Mouse (Mus musculus): ENCODE results near the gene Olfr1079.
"Not testable (repeated sequence)": the region's sequence is repeated elsewhere in the genome, so short reads cannot be mapped to it uniquely, and the experiment has no call there.

The Olfr1079 gene

DNA sequence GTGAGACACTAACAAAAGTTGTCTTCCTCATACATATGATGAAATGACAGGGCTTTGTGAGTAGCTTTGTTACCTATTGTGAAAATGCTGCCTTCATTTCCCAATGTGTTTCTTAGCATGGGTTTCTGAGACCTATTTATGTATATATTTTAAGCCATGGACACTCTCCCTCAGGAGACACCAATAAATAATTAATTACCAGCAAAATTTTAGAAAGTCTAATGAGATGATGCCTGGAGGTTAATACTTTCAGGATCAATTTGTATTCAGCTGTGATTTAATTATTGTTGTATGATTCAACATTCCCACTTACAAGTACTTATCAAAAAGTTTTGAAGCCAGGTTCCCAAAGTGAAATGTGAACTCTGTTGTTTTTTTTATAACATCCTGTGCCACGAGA, at the start of gene Olfr1079:
Olfr1079 (minus strand) TSS at position 101 of the 400 bp plus-strand sequence.
- no peak for DNase-seq (ENCODE audit: low spot score)

DNA sequence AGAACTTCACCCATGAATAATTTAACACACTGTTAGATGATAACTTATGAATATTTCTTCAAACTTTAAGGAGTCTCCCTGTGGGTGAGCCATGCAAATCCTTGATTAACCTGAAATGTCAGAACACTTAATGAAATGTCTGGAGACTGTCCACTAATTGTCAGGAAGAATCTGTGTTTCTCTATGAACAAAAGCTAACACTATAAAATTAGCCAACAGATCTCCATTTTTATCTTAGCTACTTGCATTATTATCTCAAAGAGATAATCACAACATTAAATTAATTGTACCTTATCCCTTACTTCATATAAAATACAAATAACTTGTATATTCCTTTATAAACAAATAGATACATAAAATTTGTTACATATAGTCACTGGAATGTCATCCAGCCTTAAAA, 15.9 kb upstream of the Olfr1079 start, which contains the start of gene Olfr1080:
Olfr1080 (minus strand) TSS at position 101 of the 400 bp plus-strand sequence.
- not testable (repeated sequence) for DNase-seq (ENCODE audit: low spot score)

DNA sequence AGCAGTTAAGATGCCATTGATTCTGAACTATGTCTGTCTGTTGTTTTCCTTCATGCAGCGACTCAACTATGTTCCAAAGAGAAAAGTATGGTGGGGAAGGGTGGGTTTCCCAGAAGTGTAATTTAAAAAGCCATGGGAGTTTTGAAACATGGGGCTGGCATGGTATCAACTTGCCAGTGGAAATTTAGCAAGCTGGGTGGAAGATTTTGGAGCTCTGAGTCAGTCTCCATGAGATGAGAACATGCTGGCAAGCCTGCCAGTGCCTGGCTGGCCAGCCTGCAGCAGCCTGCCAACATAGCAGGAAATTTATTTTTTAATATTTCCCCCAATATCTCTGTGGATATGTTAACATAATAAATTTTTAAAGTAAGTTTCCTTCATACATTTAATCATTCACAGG, 11.3 kb downstream of the Olfr1079 start:
- DNase-seq (ENCODE audit: low spot score): no peak

DNA sequence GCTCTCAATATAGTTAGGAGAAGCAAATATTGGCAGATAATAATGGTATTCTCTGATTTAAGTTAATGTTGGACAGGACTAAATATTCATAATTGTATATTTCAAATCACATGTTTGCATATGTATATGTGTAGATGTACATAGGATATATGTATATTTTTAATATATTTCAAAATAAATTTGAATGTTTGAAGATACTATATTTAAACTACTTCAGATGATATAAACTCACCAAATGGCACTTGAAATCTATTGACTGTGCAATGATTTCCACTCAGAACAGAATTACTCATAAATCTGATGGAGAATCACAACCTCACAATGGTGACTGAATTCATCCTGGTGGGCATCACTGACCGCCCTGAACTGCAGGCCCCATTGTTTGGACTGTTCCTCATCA, 34.1 kb downstream of the Olfr1079 start, which contains the start of gene Olfr1076:
Olfr1076 (plus strand) TSS at position 301 of the 400 bp plus-strand sequence.
- DNase-seq (ENCODE audit: low spot score): no peak

DNA sequence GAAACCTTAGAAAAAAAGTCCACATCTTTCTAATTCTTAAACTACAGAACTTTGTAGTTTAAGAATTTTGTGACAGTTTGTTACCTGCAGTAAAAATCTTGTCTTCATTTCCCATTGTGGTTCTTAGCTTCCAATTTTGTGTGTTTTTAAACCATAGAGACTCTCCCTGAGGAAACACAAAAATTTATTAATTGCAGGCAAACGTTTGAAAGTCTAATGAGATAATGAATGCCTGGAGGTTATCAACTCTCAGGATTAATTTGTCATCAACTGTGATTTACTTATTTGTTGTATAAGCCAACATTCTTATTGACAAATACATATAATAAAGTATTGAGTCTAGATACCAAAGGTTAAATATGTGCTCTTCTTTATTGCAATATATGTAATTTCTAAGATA, 55.0 kb downstream of the Olfr1079 start, which contains the start of gene Olfr228:
Olfr228 (minus strand) TSS at position 101 of the 400 bp plus-strand sequence.
- no peak for DNase-seq (ENCODE audit: low spot score)

Measured in ovary, postnatal 10 days (tissue).